ENCODE assay signal across 7 mouse cellular contexts in the genomic region with DNA sequence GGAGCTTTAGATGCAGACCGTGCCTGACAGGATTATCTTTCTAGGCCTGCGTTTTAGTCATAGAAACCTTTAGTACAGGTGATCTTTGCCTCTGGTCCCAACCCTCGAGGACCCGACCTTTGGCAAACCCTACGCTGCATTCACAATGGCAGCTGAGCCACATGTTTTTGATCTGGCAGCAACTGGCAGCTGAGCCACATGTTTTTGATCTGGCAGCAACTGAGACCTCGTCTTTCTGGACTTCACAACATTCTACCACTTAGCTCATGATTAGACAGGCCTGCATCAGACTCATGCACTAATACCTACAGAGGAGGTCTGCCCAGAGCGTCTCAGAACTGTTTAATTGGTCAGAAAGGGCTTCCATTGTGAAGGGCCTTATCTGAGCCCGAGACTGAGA. TPM values are rescaled to one million over a fixed set of nuclear protein-coding genes. Genes with fewer than 3 reads are reported as not detected.
DNase-seq lines count a peak whose midpoint lies in the region; ATAC-seq and TF ChIP-seq lines count a peak whose summit lies in the region.

No protein-coding gene starts in this region.

- no peaks in the 10 kb centered on the region for H3K36me3 ChIP-seq in testis, adult 2 months (ENCODE audit: control insufficient read depth, insufficient read depth, low read length)
- peaks cover 38% of the 10 kb centered on the region for H3K36me3 ChIP-seq in heart, embryonic 13.5 days
- peaks cover 24% of the 10 kb centered on the region for H3K36me3 ChIP-seq in limb, embryonic 15.5 days

- no peak for ATAC-seq in heart, embryonic 13.5 days (ENCODE audit: extremely low read depth, insufficient number of reproducible peaks, low FRiP score, low TSS enrichment)
- ATAC-seq in limb, embryonic 15.5 days (ENCODE audit: insufficient number of reproducible peaks, low FRiP score, low TSS enrichment, low read depth), result no peak

- peak overlapping the region; percentile 22 for H3K27ac ChIP-seq in testis, adult 2 months (ENCODE audit: control insufficient read depth, insufficient read depth, low read depth, low read length)
- H3K27ac ChIP-seq in heart, embryonic 13.5 days (replicated peaks), result peak overlapping the region; percentile 84
- peak overlapping the region; percentile 61 for H3K27ac ChIP-seq in limb, embryonic 15.5 days

- TF ChIP-seq CTCF in testis, adult 2 months (IDR thresholded peaks at IDR 0.05; ENCODE audit: control insufficient read depth, insufficient read depth, insufficient replicate concordance, low read depth, low read length), result no peak

- H3K4me1 ChIP-seq in testis, adult 2 months (ENCODE audit: control insufficient read depth, insufficient read depth, low read length), result peaks cover 14% of the 10 kb centered on the region
- peaks cover 52% of the 10 kb centered on the region for H3K4me1 ChIP-seq in heart, embryonic 13.5 days
- H3K4me1 ChIP-seq in limb, embryonic 15.5 days, result peaks cover 41% of the 10 kb centered on the region

- H3K4me2 ChIP-seq in heart, embryonic 13.5 days, result peak overlapping the region; percentile 96
- H3K4me2 ChIP-seq in limb, embryonic 15.5 days, result peak overlapping the region; percentile 86

- no peak for DNase-seq in testis, postnatal 14 days (ENCODE audit: low spot score)
- DNase-seq in thymus, postnatal 0 days (ENCODE audit: low spot score), result peak; percentile 54
- DNase-seq in layer of hippocampus, adult 9-11 months, result no peak
- DNase-seq in layer of hippocampus, adult 9-10 months (ENCODE audit: low spot score), result no peak

- WGBS in heart, embryonic 13.5 days, result 39% methylated on average over 8 of the region's 8 CpGs
- WGBS in limb, embryonic 15.5 days, result 20% methylated on average over 8 of the region's 8 CpGs

- H3K27me3 ChIP-seq in testis, adult 2 months (ENCODE audit: control insufficient read depth, insufficient read depth, low read length), result no peaks in the 10 kb centered on the region; the same call in 1 of the 2 replicates
- H3K27me3 ChIP-seq in heart, embryonic 13.5 days (replicated peaks), result no peaks in the 10 kb centered on the region
- no peaks in the 10 kb centered on the region for H3K27me3 ChIP-seq in limb, embryonic 15.5 days

- peak overlapping the region; percentile 82 for H3K9ac ChIP-seq in heart, embryonic 13.5 days
- H3K9ac ChIP-seq in limb, embryonic 15.5 days, result no peak overlapping the region

- no peaks in the 10 kb centered on the region for H3K9me3 ChIP-seq in heart, embryonic 13.5 days
- H3K9me3 ChIP-seq in limb, embryonic 15.5 days, result no peaks in the 10 kb centered on the region

- peak overlapping the region; percentile 1 for H3K4me3 ChIP-seq in testis, adult 2 months (ENCODE audit: control insufficient read depth, low read depth, low read length)
- H3K4me3 ChIP-seq in heart, embryonic 13.5 days, result peak overlapping the region; percentile 63
- H3K4me3 ChIP-seq in limb, embryonic 15.5 days, result peak overlapping the region; percentile 49

- TF ChIP-seq POLR2A in testis, adult 2 months (IDR thresholded peaks at IDR 0.05; ENCODE audit: control insufficient read depth, low read depth, low read length), result no peak

RNA-seq across cellular contexts. Expression of a gene that starts 1.9 kb away (rescaled TPM):
- 42.2 and 53.2 TPM in 2 replicates for polyA plus RNA-seq in testis, adult 2 months (2012; rRNA removed)
- polyA plus RNA-seq in heart, embryonic 13.5 days (2015; fragmentation: Nextera tagmentation; extraction: Ambion mirVana), result 189 and 197 TPM in 2 replicates
- polyA plus RNA-seq in limb, embryonic 15.5 days (2015; fragmentation: Nextera tagmentation; extraction: Ambion mirVana), result 141 and 187 TPM in 2 replicates
- 803 and 920 TPM in 2 replicates for polyA plus RNA-seq in thymus, postnatal 0 days (2015; fragmentation: Nextera tagmentation; extraction: Ambion mirVana)

RNA-seq across cellular contexts. Expression of a gene that starts 19.7 kb away (rescaled TPM):
- 528 and 538 TPM in 2 replicates for polyA plus RNA-seq in testis, adult 2 months (2012; rRNA removed)
- polyA plus RNA-seq in heart, embryonic 13.5 days (2015; fragmentation: Nextera tagmentation; extraction: Ambion mirVana), result 0.19 and 0.29 TPM in 2 replicates
- 0.27 and 0.38 TPM in 2 replicates for polyA plus RNA-seq in limb, embryonic 15.5 days (2015; fragmentation: Nextera tagmentation; extraction: Ambion mirVana)
- 1.7 TPM in 2 replicates for polyA plus RNA-seq in thymus, postnatal 0 days (2015; fragmentation: Nextera tagmentation; extraction: Ambion mirVana)

RNA-seq across cellular contexts. Expression of a gene that starts 22.3 kb away (rescaled TPM):
- polyA plus RNA-seq in testis, adult 2 months (2012; rRNA removed), result 0.73 and 1.2 TPM in 2 replicates
- polyA plus RNA-seq in heart, embryonic 13.5 days (2015; fragmentation: Nextera tagmentation; extraction: Ambion mirVana), result 0.07 and 0.24 TPM in 2 replicates
- 0.28 and 0.79 TPM in 2 replicates for polyA plus RNA-seq in limb, embryonic 15.5 days (2015; fragmentation: Nextera tagmentation; extraction: Ambion mirVana)
- 0.12 and 0.14 TPM in 2 replicates for polyA plus RNA-seq in thymus, postnatal 0 days (2015; fragmentation: Nextera tagmentation; extraction: Ambion mirVana)

RNA-seq across cellular contexts. Expression of a gene that starts 41.8 kb away (rescaled TPM):
- 29.5 and 29.6 TPM in 2 replicates for polyA plus RNA-seq in testis, adult 2 months (2012; rRNA removed)
- 23.0 and 23.1 TPM in 2 replicates for polyA plus RNA-seq in heart, embryonic 13.5 days (2015; fragmentation: Nextera tagmentation; extraction: Ambion mirVana)
- polyA plus RNA-seq in limb, embryonic 15.5 days (2015; fragmentation: Nextera tagmentation; extraction: Ambion mirVana), result 20.9 and 24.6 TPM in 2 replicates
- 18.4 and 18.6 TPM in 2 replicates for polyA plus RNA-seq in thymus, postnatal 0 days (2015; fragmentation: Nextera tagmentation; extraction: Ambion mirVana)

Comparison
In these comparisons a context has a peak if more than half of its experiments do, and no peak if none do; other contexts are left out.
1. H3K27ac ChIP-seq: peak in every context shown above with its lines; median percentile 84 in heart, embryonic 13.5 days; 61 in limb, embryonic 15.5 days; 22 in testis, adult 2 months.
2. H3K4me3 ChIP-seq: peak in every context shown above with its lines; median percentile 63 in heart, embryonic 13.5 days; 49 in limb, embryonic 15.5 days; 1 in testis, adult 2 months.
3. RNA of a gene that starts 19.7 kb away (polyA plus RNA-seq): 528 to 538 TPM in testis, adult 2 months; 1.7 TPM in thymus, postnatal 0 days, 0.19 to 0.29 TPM in heart, embryonic 13.5 days and 0.27 to 0.38 TPM in limb, embryonic 15.5 days; every median in the first group is over 100 times any median in the second.